Mouse (Mus musculus) stomach, postnatal 0 days (tissue): ENCODE measurements around the gene Trim40. TPM values are rescaled to one million over a fixed set of nuclear protein-coding genes. Genes with fewer than 3 reads are reported as not detected.

ENCODE experiments used
- ATAC-seq: fragments of 200-750 bp; cut with Nextera tagmentation; 2 replicates; pipeline ENCODE4 v1.8.0; 2017; ENCODE audit not compliant: low FRiP score, low TSS enrichment
- DNase-seq: peaks from one replicate; pipeline ENCODE4 v3.0.0-alpha.2; 2016; ENCODE audit warnings: low spot score
- H3K27ac ChIP-seq: fragments of 300-500 bp; sonication (generic); replicated peaks from 2 replicates; pipeline ENCODE4 v1.5.1; 2014; ENCODE audit warnings: mild to moderate bottlenecking, control low read depth
- H3K27me3 ChIP-seq: fragments of 300-500 bp; sonication (generic); 2 replicates; pipeline ENCODE4 v1.6.1; 2014; ENCODE audit warnings: low read length; ENCODE audit not compliant: control insufficient read depth, insufficient read depth
- H3K36me3 ChIP-seq: fragments of 300-500 bp; sonication (generic); 2 replicates; pipeline ENCODE4 v1.6.1; 2014; ENCODE audit warnings: low read length, mixed read lengths; ENCODE audit not compliant: control insufficient read depth, insufficient read depth
- H3K4me1 ChIP-seq: fragments of 300-500 bp; sonication (generic); replicated peaks from 2 replicates; pipeline ENCODE4 v1.6.1; 2014; ENCODE audit warnings: antibody characterized with exemption; ENCODE audit not compliant: control insufficient read depth, insufficient read depth
- H3K4me2 ChIP-seq: fragments of 300-500 bp; sonication (generic); replicated peaks from 2 replicates; pipeline ENCODE4 v1.6.1; 2014; ENCODE audit warnings: low read depth, mild to moderate bottlenecking, control low read depth, moderate library complexity
- H3K4me3 ChIP-seq: fragments of 300-500 bp; sonication (generic); 2 replicates; pipeline ENCODE4 v1.5.1; 2014; ENCODE audit warnings: low read depth, low read length, control low read depth
- H3K9ac ChIP-seq: fragments of 300-500 bp; sonication (generic); 2 replicates; pipeline ENCODE4 v1.6.1; 2014; ENCODE audit warnings: mild to moderate bottlenecking, low read length, control low read depth, mixed read lengths
- H3K9me3 ChIP-seq: fragments of 300-500 bp; sonication (generic); 2 replicates; pipeline ENCODE4 v1.6.1; 2016; ENCODE audit warnings: low read length; ENCODE audit not compliant: control insufficient read depth
- CTCF ChIP-seq: IDR thresholded peaks from 2 replicates; pipeline ENCODE4 v1.5.1; 2016; ENCODE audit warnings: antibody characterized with exemption, low read depth, mild to moderate bottlenecking, moderate library complexity
- EP300 ChIP-seq: optimal IDR thresholded peaks from 2 replicates; pipeline ENCODE3; 2016; ENCODE audit warnings: antibody characterized with exemption
- whole genome bisulfite sequencing: fragments of 180-500 bp; shearing (Covaris S2); extraction: QIAGEN DNeasy Blood & Tissue Kit; methylation state at CpG from one replicate; pipeline ENCODE4 v1.1.7; 2014; 5-methylcytosine and 5-hydroxymethylcytosine counted together
- polyA plus RNA-seq: library from polyadenylated mRNA; unstranded; fragments of >200 nt; fragmentation: Nextera tagmentation; extraction: Ambion mirVana; gene quantifications from 2 replicates; pipeline ENCODE4 v1.2.1, GENCODE M21; 2015

Gene Trim40
- polyA plus RNA-seq, 1 experiment from 2014 or later = 1.0 TPM

- ATAC-seq (no peak), DNase-seq (no peak)
- Histone ChIP-seq H3K4me2 (no peak overlapping the region), H3K36me3 (no peaks in the 10 kb centered on the region), H3K27ac (no peak overlapping the region), H3K27me3 (no peaks in the 10 kb centered on the region), H3K4me1 (no peaks in the 10 kb centered on the region), H3K4me3 (no peak overlapping the region), H3K9ac (no peak overlapping the region), H3K9me3 (no peaks in the 10 kb centered on the region)
- no peak for TF ChIP-seq CTCF
- no peak for TF ChIP-seq EP300
- 87% methylated on average over 2 of the region's 2 CpGs for WGBS
These were observed 21.1 kb downstream of the Trim40 start for GRCm38 (mm10) chr17:36868836-36869235.

GRCm38 (mm10) chr17:36866719-36867527 lies 23.0 kb downstream of the Trim40 start, which contains the start of gene Trim15:
Trim15 (minus strand) TSS chr17:36867210.
- H3K4me1 ChIP-seq = no peaks in the 10 kb centered on the region
- H3K4me3 ChIP-seq = peak within 1 kb of the TSS; percentile 27; the same call in 1 of the 2 replicates
- no peaks in the 10 kb centered on the region for H3K27me3 ChIP-seq
- 0 out of 2 replicates have a peak within 1 kb of the TSS, but pooled peaks have one; percentile 38 for H3K9ac ChIP-seq
- ATAC-seq (peak; percentile 98), DNase-seq (peak; percentile 86)
- 9% methylated on average over 29 of the region's 29 CpGs for WGBS
- H3K36me3 ChIP-seq = no peaks in the 10 kb centered on the region
- no peaks in the 10 kb centered on the region for H3K9me3 ChIP-seq
- H3K27ac ChIP-seq = peak within 1 kb of the TSS; percentile 69
- TF ChIP-seq EP300 (no peak), CTCF (no peak)
- peak within 1 kb of the TSS; percentile 58 for H3K4me2 ChIP-seq

- H3K27ac ChIP-seq = no peak overlapping the region
- H3K4me3 ChIP-seq = no peak overlapping the region
- no peaks in the 10 kb centered on the region for H3K27me3 ChIP-seq
- H3K9ac ChIP-seq = no peak overlapping the region
- no peak for TF ChIP-seq CTCF
- TF ChIP-seq EP300 = no peak
- DNase-seq (no peak), ATAC-seq (no peak)
- no peak overlapping the region for H3K4me2 ChIP-seq
- H3K36me3 ChIP-seq = peaks cover 11% of the 10 kb centered on the region; the same call in 1 of the 2 replicates
- no peaks in the 10 kb centered on the region for H3K9me3 ChIP-seq
- no peaks in the 10 kb centered on the region for H3K4me1 ChIP-seq
- WGBS = 43% methylated on average over 2 of the region's 2 CpGs
These were observed 28.2 kb downstream of the Trim40 start for GRCm38 (mm10) chr17:36861680-36862079.

GRCm38 (mm10) chr17:36858181-36858580 lies 31.7 kb downstream of the Trim40 start:
- Histone ChIP-seq H3K4me3 (no peak overlapping the region), H3K4me2 (no peak overlapping the region), H3K27ac (no peak overlapping the region), H3K27me3 (no peaks in the 10 kb centered on the region), H3K36me3 (peaks cover 21% of the 10 kb centered on the region), H3K9me3 (no peaks in the 10 kb centered on the region), H3K9ac (no peak overlapping the region), H3K4me1 (no peaks in the 10 kb centered on the region)
- DNase-seq = no peak
- TF ChIP-seq EP300 (no peak), CTCF (no peak)
- ATAC-seq = no peak
- 84% methylated on average over 3 of the region's 3 CpGs for WGBS

GRCm38 (mm10) chr17:36856236-36856635 lies 33.7 kb downstream of the Trim40 start:
- H3K4me2 ChIP-seq = no peak overlapping the region
- H3K9me3 ChIP-seq = no peaks in the 10 kb centered on the region
- H3K36me3 ChIP-seq = peaks cover 33% of the 10 kb centered on the region
- WGBS = 92% methylated on average over 4 of the region's 4 CpGs
- no peaks in the 10 kb centered on the region for H3K27me3 ChIP-seq
- TF ChIP-seq EP300 = no peak
- TF ChIP-seq CTCF = no peak
- H3K27ac ChIP-seq = no peak overlapping the region
- H3K4me3 ChIP-seq = no peak overlapping the region
- H3K9ac ChIP-seq = no peak overlapping the region
- no peak for ATAC-seq
- H3K4me1 ChIP-seq = no peaks in the 10 kb centered on the region
- DNase-seq = no peak

- no peak for TF ChIP-seq EP300
- TF ChIP-seq CTCF = no peak
- H3K4me1 ChIP-seq = no peaks in the 10 kb centered on the region
- 95% methylated on average over 3 of the region's 3 CpGs for WGBS
- DNase-seq (no peak), ATAC-seq (no peak)
- H3K4me2 ChIP-seq = no peak overlapping the region
- H3K36me3 ChIP-seq = peaks cover 35% of the 10 kb centered on the region
- H3K9ac ChIP-seq = no peak overlapping the region
- H3K27me3 ChIP-seq = no peaks in the 10 kb centered on the region
- H3K4me3 ChIP-seq = no peak overlapping the region
- H3K9me3 ChIP-seq = no peaks in the 10 kb centered on the region
- no peak overlapping the region for H3K27ac ChIP-seq
These were observed 34.4 kb downstream of the Trim40 start for GRCm38 (mm10) chr17:36855484-36855883.
